Mouse (Mus musculus) hindbrain, embryonic 16.5 days (tissue): ENCODE results near the gene Bdkrb1. TPM values are rescaled to one million over a fixed set of nuclear protein-coding genes. Genes with fewer than 3 reads are reported as not detected.
A peak's percentile ranks its signal among the peaks of the same experiment; 100 is the strongest.

Experiments used
- ATAC-seq: fragments of 200-750 bp; cut with Nextera tagmentation; 2 replicates; pipeline ENCODE4 v1.8.0; 2017; ENCODE audit warnings: moderate TSS enrichment, moderate library complexity
- H3K27ac ChIP-seq: fragments of 300-500 bp; sonication (generic); 2 replicates; pipeline ENCODE4 v1.5.1; 2014; ENCODE audit warnings: low read depth, mild to moderate bottlenecking, control low read depth, low read length, moderate library complexity
- H3K27me3 ChIP-seq: fragments of 300-500 bp; sonication (generic); replicated peaks from 2 replicates; pipeline ENCODE4 v1.6.1; 2014; ENCODE audit warnings: low read length; ENCODE audit not compliant: control insufficient read depth, insufficient read depth
- H3K36me3 ChIP-seq: fragments of 300-500 bp; sonication (generic); 2 replicates; pipeline ENCODE4 v1.6.1; 2014; ENCODE audit warnings: mild to moderate bottlenecking, low read length, moderate library complexity, mixed read lengths; ENCODE audit not compliant: control insufficient read depth, insufficient read depth
- H3K4me1 ChIP-seq: fragments of 300-500 bp; sonication (generic); 2 replicates; pipeline ENCODE4 v1.6.1; 2014; ENCODE audit warnings: low read depth, low read length; ENCODE audit not compliant: control insufficient read depth, insufficient read depth
- H3K4me2 ChIP-seq: fragments of 300-500 bp; sonication (generic); 2 replicates; pipeline ENCODE4 v1.6.1; 2014; ENCODE audit warnings: mild to moderate bottlenecking, low read length, control low read depth, moderate library complexity
- H3K4me3 ChIP-seq: fragments of 300-500 bp; sonication (generic); 2 replicates; pipeline ENCODE4 v1.5.1; 2014; ENCODE audit warnings: mild to moderate bottlenecking, low read length, control low read depth, moderate library complexity
- H3K9ac ChIP-seq: fragments of 300-500 bp; sonication (generic); 2 replicates; pipeline ENCODE4 v1.6.1; 2014; ENCODE audit warnings: low read depth, mild to moderate bottlenecking, control low read depth, low read length, moderate library complexity
- H3K9me3 ChIP-seq: fragments of 300-500 bp; sonication (generic); 2 replicates; pipeline ENCODE4 v1.6.1; 2014; ENCODE audit warnings: mild to moderate bottlenecking, low read length, moderate library complexity; ENCODE audit not compliant: control insufficient read depth
- WGBS: fragments of 180-500 bp; shearing (Covaris S2); extraction: QIAGEN DNeasy Blood & Tissue Kit; methylation state at CpG from one replicate; pipeline ENCODE4 v1.1.7; 2014; 5-methylcytosine and 5-hydroxymethylcytosine counted together
- polyA plus RNA-seq: library from polyadenylated mRNA; unstranded; fragments of >200 nt; fragmentation: Nextera tagmentation; extraction: Ambion mirVana; gene quantifications from 2 replicates; pipeline ENCODE4 v1.2.1, GENCODE M21; 2015

Gene Bdkrb1
- polyA plus RNA-seq, 1 experiment from 2014 or later: 0.34 TPM

DNA sequence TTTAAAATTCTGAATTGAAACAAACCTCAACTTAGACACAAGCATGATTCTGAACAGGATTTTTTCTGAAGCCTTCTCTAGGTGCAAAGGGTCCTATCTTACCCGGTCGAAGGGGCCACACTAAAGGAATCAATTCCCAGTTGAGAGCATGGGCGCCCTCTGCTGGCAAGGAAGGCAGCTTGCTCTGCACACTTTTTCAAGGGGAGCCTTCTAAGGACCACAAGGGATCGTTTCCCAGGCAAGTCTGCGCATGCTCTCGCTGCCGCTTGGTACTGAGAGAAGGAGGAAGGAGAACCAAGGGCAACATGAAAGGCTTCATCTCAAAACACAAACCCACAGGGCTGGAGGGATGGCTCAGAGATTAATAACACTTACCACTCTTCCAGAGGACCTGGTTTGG, 8.9 kb downstream of the Bdkrb1 start:
- peak; percentile 76 for ATAC-seq
- 10% methylated on average over 7 of the region's 7 CpGs for WGBS
- Histone ChIP-seq H3K4me1 (no peaks in the 10 kb centered on the region; the same call in 1 of the 2 replicates), H3K27me3 (no peaks in the 10 kb centered on the region), H3K9ac (no peak overlapping the region), H3K36me3 (peaks cover 13% of the 10 kb centered on the region), H3K9me3 (no peaks in the 10 kb centered on the region), H3K4me2 (no peak overlapping the region), H3K4me3 (no peak overlapping the region), H3K27ac (no peak overlapping the region)

DNA sequence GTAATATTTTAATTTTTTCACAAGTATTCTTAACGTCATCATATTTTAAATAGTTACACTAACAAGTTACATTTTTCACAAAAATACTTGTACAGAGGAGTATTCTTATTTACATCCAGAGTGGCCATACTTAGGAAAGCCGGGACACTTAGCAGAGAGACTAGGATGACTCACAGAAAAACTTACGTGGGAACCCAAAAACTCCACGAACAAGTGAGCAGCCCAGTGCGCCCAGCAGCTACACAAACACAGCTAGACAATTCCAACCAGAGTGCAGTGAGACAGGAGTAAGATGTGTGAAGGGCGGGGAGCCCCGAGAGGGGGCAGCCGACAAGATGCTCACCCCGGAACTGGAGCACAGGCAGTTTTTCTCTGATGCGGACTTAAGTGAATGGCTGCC, 10.7 kb downstream of the Bdkrb1 start:
- no peak overlapping the region for H3K9ac ChIP-seq
- no peaks in the 10 kb centered on the region for H3K9me3 ChIP-seq
- H3K4me1 ChIP-seq: no peaks in the 10 kb centered on the region; the same call in 1 of the 2 replicates
- 94% methylated on average over 10 of the region's 10 CpGs for WGBS
- no peak overlapping the region for H3K4me3 ChIP-seq
- no peak for ATAC-seq
- H3K27ac ChIP-seq: no peak overlapping the region
- no peak overlapping the region for H3K4me2 ChIP-seq
- no peaks in the 10 kb centered on the region for H3K27me3 ChIP-seq
- H3K36me3 ChIP-seq: peaks cover 24% of the 10 kb centered on the region

- H3K27me3 ChIP-seq: no peaks in the 10 kb centered on the region
- H3K36me3 ChIP-seq: peaks cover 38% of the 10 kb centered on the region
- no peaks in the 10 kb centered on the region for H3K4me1 ChIP-seq
- no peak overlapping the region for H3K4me2 ChIP-seq
- H3K9ac ChIP-seq: no peak overlapping the region
- 94% methylated on average over 7 of the region's 7 CpGs for WGBS
- no peak overlapping the region for H3K4me3 ChIP-seq
- no peaks in the 10 kb centered on the region for H3K9me3 ChIP-seq
- ATAC-seq: no peak
- no peak overlapping the region for H3K27ac ChIP-seq
Observed at GRCm38 (mm10) chr12:105622048-105622447, 19.2 kb downstream of the Bdkrb1 start.

DNA sequence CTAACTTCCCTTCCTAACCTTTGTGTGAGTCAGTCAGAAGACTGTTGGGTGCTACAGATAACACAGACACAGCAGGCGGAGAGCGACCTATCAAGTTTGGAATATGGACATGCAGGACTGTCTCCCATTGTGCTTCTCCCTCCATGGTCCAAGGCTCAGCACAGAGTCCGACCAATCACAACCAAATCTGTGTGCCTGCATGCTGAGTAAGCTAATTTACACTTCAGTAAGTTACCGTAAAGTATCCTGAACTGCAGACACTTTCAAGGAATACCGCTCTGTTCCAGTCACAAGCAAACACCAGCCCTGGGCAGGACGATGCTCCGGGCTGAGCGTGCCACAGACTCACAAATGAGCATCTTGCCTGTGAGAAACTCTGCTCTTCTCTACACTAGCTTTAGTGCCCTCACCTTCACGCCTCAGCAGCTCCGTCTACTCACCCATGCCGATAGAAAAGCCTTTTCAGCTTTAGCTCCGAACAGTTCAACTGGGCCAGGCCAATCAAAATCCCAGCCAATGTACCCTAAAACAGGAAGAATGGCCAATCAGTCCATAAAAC, 20.2 kb downstream of the Bdkrb1 start:
- Histone ChIP-seq H3K4me3 (no peak overlapping the region), H3K27ac (no peak overlapping the region), H3K27me3 (no peaks in the 10 kb centered on the region), H3K4me1 (no peaks in the 10 kb centered on the region), H3K4me2 (no peak overlapping the region), H3K9ac (no peak overlapping the region), H3K36me3 (peaks cover 34% of the 10 kb centered on the region), H3K9me3 (no peaks in the 10 kb centered on the region)
- ATAC-seq: no peak
- WGBS: 63% methylated on average over 12 of the region's 12 CpGs

GRCm38 (mm10) chr12:105625798-105626197, 22.9 kb downstream of the Bdkrb1 start:
- no peak overlapping the region for H3K27ac ChIP-seq
- H3K4me1 ChIP-seq: no peaks in the 10 kb centered on the region
- H3K9ac ChIP-seq: no peak overlapping the region
- peaks cover 29% of the 10 kb centered on the region for H3K36me3 ChIP-seq
- no peak for ATAC-seq
- H3K27me3 ChIP-seq: no peaks in the 10 kb centered on the region
- no peak overlapping the region for H3K4me3 ChIP-seq
- no peak overlapping the region for H3K4me2 ChIP-seq
- WGBS: 87% methylated on average over 7 of the region's 7 CpGs
- no peaks in the 10 kb centered on the region for H3K9me3 ChIP-seq

GRCm38 (mm10) chr12:105634374-105635067, 31.6 kb downstream of the Bdkrb1 start:
- Histone ChIP-seq H3K27me3 (no peaks in the 10 kb centered on the region), H3K4me1 (no peaks in the 10 kb centered on the region), H3K4me2 (no peak overlapping the region), H3K9me3 (no peaks in the 10 kb centered on the region), H3K36me3 (peaks cover 53% of the 10 kb centered on the region), H3K9ac (no peak overlapping the region), H3K27ac (no peak overlapping the region), H3K4me3 (no peak overlapping the region)
- ATAC-seq: no peak
- 94% methylated on average over 13 of the region's 13 CpGs for WGBS

DNA sequence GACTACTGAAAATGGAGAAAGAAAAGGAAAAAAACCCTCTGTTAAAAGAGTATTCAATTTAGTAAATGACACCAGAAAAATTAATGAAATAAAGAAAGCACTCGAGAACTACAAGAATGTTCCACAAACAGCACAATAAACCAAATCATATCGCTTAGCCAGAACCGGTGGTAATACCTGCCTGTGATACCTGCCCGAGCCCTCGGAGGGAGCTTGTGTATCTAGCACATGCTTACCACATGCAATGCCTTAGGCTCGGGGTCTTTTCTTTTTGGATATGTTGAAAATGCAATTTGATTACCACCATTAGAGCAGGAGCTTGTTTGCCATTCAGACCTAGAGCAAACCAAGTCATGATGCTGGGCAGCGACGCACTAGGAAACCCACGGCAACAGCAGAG, 33.7 kb downstream of the Bdkrb1 start:
- H3K4me1 ChIP-seq: no peaks in the 10 kb centered on the region
- no peak for ATAC-seq
- H3K4me3 ChIP-seq: no peak overlapping the region
- H3K9me3 ChIP-seq: no peaks in the 10 kb centered on the region
- H3K9ac ChIP-seq: no peak overlapping the region
- H3K36me3 ChIP-seq: peaks cover 65% of the 10 kb centered on the region
- no peak overlapping the region for H3K4me2 ChIP-seq
- 93% methylated on average over 9 of the region's 9 CpGs for WGBS
- H3K27me3 ChIP-seq: no peaks in the 10 kb centered on the region
- no peak overlapping the region for H3K27ac ChIP-seq

GRCm38 (mm10) chr12:105637554-105637953, 34.7 kb downstream of the Bdkrb1 start:
- no peaks in the 10 kb centered on the region for H3K9me3 ChIP-seq
- WGBS: 79% methylated on average over 4 of the region's 4 CpGs
- H3K4me2 ChIP-seq: no peak overlapping the region
- H3K27ac ChIP-seq: no peak overlapping the region
- H3K36me3 ChIP-seq: peaks cover 72% of the 10 kb centered on the region
- ATAC-seq: no peak
- H3K9ac ChIP-seq: no peak overlapping the region
- no peaks in the 10 kb centered on the region for H3K4me1 ChIP-seq
- no peak overlapping the region for H3K4me3 ChIP-seq
- no peaks in the 10 kb centered on the region for H3K27me3 ChIP-seq

- no peak overlapping the region for H3K9ac ChIP-seq
- H3K27ac ChIP-seq: no peak overlapping the region; the same call in 1 of the 2 replicates
- peaks cover 66% of the 10 kb centered on the region for H3K36me3 ChIP-seq
- H3K27me3 ChIP-seq: no peaks in the 10 kb centered on the region
- H3K4me2 ChIP-seq: no peak overlapping the region
- H3K9me3 ChIP-seq: no peaks in the 10 kb centered on the region
- 86% methylated on average over 11 of the region's 11 CpGs for WGBS
- no peak overlapping the region for H3K4me3 ChIP-seq
- H3K4me1 ChIP-seq: no peaks in the 10 kb centered on the region
- no peak for ATAC-seq
Observed at GRCm38 (mm10) chr12:105642770-105643321, 40.0 kb downstream of the Bdkrb1 start.
